Mouse (Mus musculus) pancreas, adult 10 weeks (tissue): Measurements from ENCODE around the gene Dynlt1a. TPM values are rescaled to one million over a fixed set of nuclear protein-coding genes. Genes with fewer than 3 reads are reported as not detected.

Source experiments
- polyA plus RNA-seq: library from polyadenylated mRNA; stranded (reverse); fragments of 350-450 nt; fragmentation: Illumina TruSeq; extraction: RNeasy Lipid Tissue Mini Kit (QIAGEN cat#74804); gene quantifications from one replicate; pipeline ENCODE4 v1.2.3, GENCODE M21; 2015; ENCODE audit warnings: low read depth, low replicate concordance; ENCODE audit not compliant: insufficient read depth

Dynlt1a gene
- 0.66 TPM for polyA plus RNA-seq

GRCm38 (mm10) chr17:6317339-6317985 lies at the start of gene Dynlt1a:
TSS of gene Dynlt1a (minus strand) at chr17:6317500.

GRCm38 (mm10) chr17:6256400-6257069 lies 60.8 kb downstream of the Dynlt1a start, which contains the start of gene Tmem181a:
TSS of gene Tmem181a (plus strand) at chr17:6256860.

Other genes starting within 250 kb of the Dynlt1a start
- gene Serac1, start 237.8 kb downstream of the Dynlt1a start, polyA plus RNA-seq: 1.1 TPM
- 11.6 TPM for gene Gtf2h5, start 237.7 kb downstream of the Dynlt1a start, polyA plus RNA-seq
- 12.4 TPM for gene Tulp4, start 211.1 kb downstream of the Dynlt1a start, polyA plus RNA-seq
- 5.2 TPM for gene Tmem181a, start 60.6 kb downstream of the Dynlt1a start, polyA plus RNA-seq
- gene Dynlt1b, start 112.6 kb upstream of the Dynlt1a start, polyA plus RNA-seq: 22.7 TPM